ENCODE assay signal across 10 mouse cellular contexts in genomic region chr5:34271743-34272142, GRCm38 (mm10). TPM values are rescaled to one million over a fixed set of nuclear protein-coding genes. Genes with fewer than 3 reads are reported as not detected.
DNase-seq lines count a peak whose midpoint lies in the region; ATAC-seq lines count a peak whose summit lies in the region.
"Had no signal": no experiment of that assay in that cellular context is flagged by ENCODE, and none has a peak within 500 bp of the region (broad histone marks: within the 10 kb centered on the region; RNA-seq: fewer than 3 reads in every experiment).

No protein-coding gene starts in this region.

- peak; percentile 35 for DNase-seq in forebrain, embryonic 10.5 days (ENCODE audit: extremely low spot score, low spot score)
- DNase-seq in right cerebral cortex, postnatal 4 days: peak; percentile 55
- DNase-seq in right cerebral cortex, postnatal 36 days (ENCODE audit: low spot score in 2 of 2): no peak
- peak; percentile 69 for DNase-seq in embryo, embryonic 10.5 days (ENCODE audit: low spot score)
- peak; percentile 28 for DNase-seq in lung, postnatal 25 days (ENCODE audit: low spot score)
- DNase-seq in layer of hippocampus, adult 9-11 months: no peak
- no peak for DNase-seq in gastrocnemius, postnatal 4 days (ENCODE audit: low spot score in 2 of 2)

- no peak overlapping the region for H3K27ac ChIP-seq in forebrain, embryonic 10.5 days
- H3K27ac ChIP-seq in forebrain, embryonic 16.5 days (ENCODE audit: low read length): no peak overlapping the region

- H3K9ac ChIP-seq in forebrain, embryonic 16.5 days (replicated peaks; ENCODE audit: low read depth, low read length): no peak overlapping the region

- H3K27me3 ChIP-seq in forebrain, embryonic 10.5 days (ENCODE audit: poor library complexity, severe bottlenecking): no peaks in the 10 kb centered on the region
- no peaks in the 10 kb centered on the region for H3K27me3 ChIP-seq in forebrain, embryonic 16.5 days (replicated peaks; ENCODE audit: control insufficient read depth, insufficient read depth, low read length)

- H3K36me3 ChIP-seq in forebrain, embryonic 10.5 days (replicated peaks): no peaks in the 10 kb centered on the region
- H3K36me3 ChIP-seq in forebrain, embryonic 16.5 days (ENCODE audit: control insufficient read depth, insufficient read depth): no peaks in the 10 kb centered on the region

- H3K4me1 ChIP-seq in forebrain, embryonic 10.5 days: peaks cover 4% of the 10 kb centered on the region; the same call in 1 of the 2 replicates
- H3K4me1 ChIP-seq in forebrain, embryonic 16.5 days (replicated peaks; ENCODE audit: control insufficient read depth, insufficient read depth, low read length): no peaks in the 10 kb centered on the region

- no peak overlapping the region for H3K4me3 ChIP-seq in forebrain, embryonic 10.5 days
- H3K4me3 ChIP-seq in forebrain, embryonic 16.5 days (replicated peaks; ENCODE audit: low read length): no peak overlapping the region

- no peaks in the 10 kb centered on the region for H3K9me3 ChIP-seq in forebrain, embryonic 10.5 days
- no peaks in the 10 kb centered on the region for H3K9me3 ChIP-seq in forebrain, embryonic 16.5 days (ENCODE audit: control insufficient read depth, low read length)

- 29% methylated on average over 4 of the region's 4 CpGs for WGBS in forebrain, embryonic 10.5 days
- 41% methylated on average over 3 of the region's 4 CpGs for WGBS in forebrain, embryonic 16.5 days

- no peak for ATAC-seq in forebrain, embryonic 16.5 days

- no peak overlapping the region for H3K4me2 ChIP-seq in forebrain, embryonic 16.5 days (ENCODE audit: low read length)

RNA-seq across cellular contexts. Expression of gene Zfyve28, which starts 16.5 kb away (rescaled TPM):
- polyA plus RNA-seq in forebrain, embryonic 10.5 days (2016; fragmentation: Nextera tagmentation; extraction: Ambion mirVana): 1.1 and 1.9 TPM in 2 replicates
- polyA plus RNA-seq in forebrain, embryonic 16.5 days (2015; fragmentation: Nextera tagmentation; extraction: Ambion mirVana): 4.4 and 5.2 TPM in 2 replicates
- 1 to 10 TPM; 2.8 to 2.9 TPM for total RNA-seq in gastrocnemius, postnatal 4 days (2021)

RNA-seq across cellular contexts. Expression of gene Cfap99, which starts 16.7 kb away (rescaled TPM):
- not detected in 2 replicates for polyA plus RNA-seq in forebrain, embryonic 10.5 days (2016; fragmentation: Nextera tagmentation; extraction: Ambion mirVana)
- polyA plus RNA-seq in forebrain, embryonic 16.5 days (2015; fragmentation: Nextera tagmentation; extraction: Ambion mirVana): 0.26 TPM in 1 of 2 replicates, not detected in the other
- under 1 TPM; 0.16 to 0.17 TPM for total RNA-seq in gastrocnemius, postnatal 4 days (2021)
- total RNA-seq: adrenal gland, adult 18-20 months had no signal
- polyA plus RNA-seq: large intestine, adult 2 months had no signal

Comparison
In these comparisons a context has a peak if more than half of its experiments do, and no peak if none do; other contexts are left out.
1. DNase-seq: peak in forebrain, embryonic 10.5 days (single experiment), right cerebral cortex, postnatal 4 days (single experiment), embryo, embryonic 10.5 days (single experiment) and lung, postnatal 25 days (single experiment); none in right cerebral cortex, postnatal 36 days (0 of 2), layer of hippocampus, adult 9-11 months (single experiment) and gastrocnemius, postnatal 4 days (0 of 2).